Mouse (Mus musculus): Measurements from ENCODE around the gene Ccdc34. TPM values are rescaled to one million over a fixed set of nuclear protein-coding genes. Genes with fewer than 3 reads are reported as not detected.

Ccdc34 gene
- total RNA-seq, 1 experiment from 2014 or later: 55.0 TPM

DNA sequence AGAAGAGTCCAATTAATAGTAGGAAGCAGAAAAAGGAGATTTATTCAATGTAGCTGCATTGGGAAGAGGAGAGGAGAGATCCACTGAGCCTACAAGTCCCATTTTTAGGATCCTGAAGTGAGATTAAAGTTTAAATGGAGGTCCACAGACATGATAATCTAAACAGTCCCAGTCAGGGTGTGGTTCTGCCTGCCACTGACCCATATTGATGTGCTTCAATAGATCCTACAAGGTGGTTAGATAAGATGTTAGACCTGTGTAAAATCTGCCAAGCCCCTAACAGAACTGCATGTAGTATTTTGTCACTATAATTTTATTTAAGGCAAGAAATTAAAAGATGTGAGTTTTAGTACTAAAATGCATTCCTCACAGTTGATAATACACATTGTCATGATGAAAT lies 24.2 kb upstream of the Ccdc34 start:
- ATAC-seq (replicated peaks; ENCODE audit: low read depth, poor library complexity, severe bottlenecking): no peak

DNA sequence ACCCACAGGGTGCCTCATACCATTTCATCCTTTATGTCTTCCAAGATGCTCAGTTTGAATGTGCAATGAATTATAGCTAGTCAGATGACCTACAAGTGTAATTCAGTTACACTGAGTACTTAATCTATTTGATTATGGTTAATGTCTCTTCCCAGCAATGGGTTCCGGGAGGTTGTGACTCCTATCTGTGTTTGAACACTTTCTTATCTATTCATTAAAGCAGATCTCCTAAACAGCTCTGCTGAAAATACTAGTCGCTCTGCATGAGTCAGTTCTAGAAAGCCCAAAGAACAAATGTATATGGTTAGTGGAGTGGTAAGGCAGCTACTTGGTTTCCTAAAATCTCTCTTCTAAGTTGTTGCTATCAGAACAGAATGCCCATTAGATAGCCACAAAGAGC lies 22.6 kb upstream of the Ccdc34 start:
- ATAC-seq (replicated peaks; ENCODE audit: low read depth, poor library complexity, severe bottlenecking): no peak

DNA sequence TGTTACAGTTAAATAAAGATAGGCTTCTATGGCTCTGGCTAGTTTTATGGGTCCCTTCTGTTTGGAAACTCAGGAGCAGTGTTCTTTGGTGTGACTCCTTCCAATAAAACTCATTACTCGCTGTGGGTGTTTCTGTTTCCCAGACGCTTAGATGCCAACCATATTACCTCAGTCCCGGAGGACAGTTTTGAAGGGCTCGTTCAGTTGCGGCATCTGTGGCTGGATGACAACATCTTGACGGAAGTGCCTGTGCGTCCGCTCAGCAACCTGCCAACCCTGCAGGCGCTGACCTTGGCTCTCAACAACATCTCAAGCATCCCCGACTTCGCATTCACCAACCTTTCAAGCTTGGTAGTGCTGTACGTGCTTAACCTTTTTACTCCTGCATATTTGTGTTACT lies 21.2 kb upstream of the Ccdc34 start:
- peak; percentile 61 for ATAC-seq (replicated peaks; ENCODE audit: low read depth, poor library complexity, severe bottlenecking)

DNA sequence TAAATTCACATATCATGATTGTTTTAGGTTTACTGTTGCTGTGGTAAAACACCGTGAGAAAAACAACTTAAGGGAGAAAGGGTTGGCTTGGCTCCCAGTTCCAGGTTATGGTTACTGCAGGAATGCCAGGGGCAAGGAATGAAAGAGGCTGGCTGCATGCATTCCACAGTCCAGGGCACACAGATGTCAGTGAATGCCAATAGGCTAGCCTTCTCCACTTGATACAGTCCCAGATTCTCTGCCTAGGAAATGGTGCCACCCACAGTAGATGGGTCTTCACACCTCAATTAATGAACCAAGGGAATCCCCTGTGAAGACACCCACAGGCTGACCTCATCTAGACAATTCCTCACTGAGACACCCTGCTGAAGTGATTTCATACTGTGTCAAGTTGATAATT lies 12.9 kb upstream of the Ccdc34 start:
- ATAC-seq (replicated peaks; ENCODE audit: low read depth, poor library complexity, severe bottlenecking): no peak

DNA sequence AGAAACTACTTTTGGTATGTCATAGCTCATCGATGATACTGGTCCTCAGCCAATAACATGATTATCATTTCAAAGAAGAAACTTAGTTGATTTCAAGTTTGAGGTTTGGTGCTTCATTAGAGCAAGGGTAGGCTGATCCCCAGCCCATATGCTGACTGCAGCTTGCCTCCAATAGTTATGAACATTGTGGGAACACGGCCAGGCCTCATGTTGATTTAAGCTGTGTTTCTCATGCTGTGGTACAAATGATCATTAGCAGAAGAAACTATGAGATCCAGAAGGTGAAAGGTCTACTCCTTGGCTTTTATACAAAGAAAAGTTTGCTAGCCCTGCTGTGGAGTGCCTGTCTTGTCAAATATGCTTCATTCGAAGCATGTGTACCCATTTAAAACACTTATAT lies 12.5 kb upstream of the Ccdc34 start:
- ATAC-seq (replicated peaks; ENCODE audit: low read depth, poor library complexity, severe bottlenecking): no peak

DNA sequence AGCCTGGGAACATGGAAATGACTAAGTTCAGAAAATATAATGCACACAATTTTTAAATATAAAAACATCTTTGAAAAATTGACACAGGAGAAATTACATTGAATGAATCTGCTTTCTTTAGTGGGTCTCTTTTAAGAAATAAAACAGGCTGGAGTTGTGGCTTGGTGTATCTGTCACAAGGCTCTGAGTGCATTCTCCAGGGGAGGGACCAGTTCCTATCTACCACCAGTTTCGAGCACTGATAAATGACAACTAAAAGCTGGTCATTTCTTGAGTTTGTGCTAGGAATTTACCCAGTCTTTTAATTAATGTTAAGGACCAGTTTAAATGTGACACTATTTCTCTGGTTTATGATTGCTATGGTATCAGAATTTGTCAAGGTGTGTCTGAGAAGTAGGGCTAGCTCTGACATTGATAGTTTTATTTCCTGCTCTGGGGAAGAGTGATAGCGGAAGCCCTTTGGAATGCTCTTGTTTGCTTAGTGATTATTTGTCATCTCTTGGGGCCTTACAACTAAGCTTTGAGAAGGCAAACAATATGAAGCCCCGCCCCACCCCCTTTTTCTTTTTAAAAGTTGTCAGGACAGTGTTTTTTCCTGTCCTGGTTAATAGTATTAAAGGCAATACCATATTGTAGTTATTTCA lies 11.9 kb upstream of the Ccdc34 start:
- ATAC-seq (replicated peaks; ENCODE audit: low read depth, poor library complexity, severe bottlenecking): no peak

DNA sequence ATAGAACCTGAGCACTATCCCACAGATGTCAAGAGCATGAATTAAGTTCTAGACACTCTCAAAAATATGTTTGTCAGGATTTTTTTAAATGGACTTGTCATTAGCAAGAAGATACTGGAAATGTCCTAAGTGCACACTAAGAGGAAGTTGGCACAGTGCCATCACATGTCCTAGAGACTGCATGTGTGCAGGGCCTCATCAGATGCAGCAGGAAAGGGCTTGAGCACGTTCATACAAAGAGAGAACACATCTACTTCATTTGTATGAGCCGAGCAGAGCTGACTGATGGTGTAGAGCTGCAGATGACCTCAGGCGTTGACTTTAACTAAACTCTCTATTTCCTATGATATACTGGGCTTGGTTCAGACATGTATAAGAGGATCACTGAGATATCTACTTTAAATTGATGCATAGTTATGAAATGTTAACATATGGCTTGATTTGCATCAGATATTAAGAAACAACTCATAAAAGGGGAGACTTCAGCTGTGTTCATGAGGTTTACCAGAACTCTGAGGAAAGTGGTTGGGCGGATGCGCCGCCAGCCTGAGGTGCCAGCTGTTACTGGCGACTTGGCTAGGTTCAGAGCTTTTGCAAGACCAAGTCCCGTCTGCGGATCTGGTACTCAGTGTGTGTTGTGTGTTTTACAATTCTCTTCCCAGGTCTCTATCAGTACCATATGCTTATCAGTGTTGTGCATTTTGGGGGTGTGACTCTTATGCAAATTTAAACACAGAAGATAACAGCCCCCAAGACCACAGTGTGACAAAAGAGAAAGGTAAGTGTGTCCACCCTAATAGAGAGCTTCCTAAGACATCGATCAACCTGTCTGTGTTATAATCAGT lies 10.0 kb upstream of the Ccdc34 start:
- ATAC-seq (replicated peaks; ENCODE audit: low read depth, poor library complexity, severe bottlenecking): peak; percentile 66

DNA sequence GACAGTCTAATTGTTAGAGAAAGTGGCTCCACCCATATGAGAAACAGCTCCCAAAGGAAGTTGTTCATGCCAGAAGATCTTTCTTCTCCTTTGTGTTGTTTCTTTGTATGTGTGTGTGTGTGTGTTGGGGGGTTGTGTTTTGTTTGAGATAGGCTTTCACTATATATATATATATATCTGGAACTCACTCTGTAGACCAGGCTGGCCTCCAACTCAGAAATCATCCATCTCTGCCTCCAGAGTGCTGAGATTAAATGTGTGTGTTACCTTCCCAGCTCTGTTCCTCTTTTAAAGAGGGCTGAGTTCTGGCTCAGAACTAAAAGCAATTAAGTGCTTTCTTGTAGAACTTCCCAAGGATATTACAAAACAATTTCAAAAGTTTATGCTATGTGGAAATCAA lies 8.2 kb upstream of the Ccdc34 start:
- no peak for ATAC-seq (replicated peaks; ENCODE audit: low read depth, poor library complexity, severe bottlenecking)

DNA sequence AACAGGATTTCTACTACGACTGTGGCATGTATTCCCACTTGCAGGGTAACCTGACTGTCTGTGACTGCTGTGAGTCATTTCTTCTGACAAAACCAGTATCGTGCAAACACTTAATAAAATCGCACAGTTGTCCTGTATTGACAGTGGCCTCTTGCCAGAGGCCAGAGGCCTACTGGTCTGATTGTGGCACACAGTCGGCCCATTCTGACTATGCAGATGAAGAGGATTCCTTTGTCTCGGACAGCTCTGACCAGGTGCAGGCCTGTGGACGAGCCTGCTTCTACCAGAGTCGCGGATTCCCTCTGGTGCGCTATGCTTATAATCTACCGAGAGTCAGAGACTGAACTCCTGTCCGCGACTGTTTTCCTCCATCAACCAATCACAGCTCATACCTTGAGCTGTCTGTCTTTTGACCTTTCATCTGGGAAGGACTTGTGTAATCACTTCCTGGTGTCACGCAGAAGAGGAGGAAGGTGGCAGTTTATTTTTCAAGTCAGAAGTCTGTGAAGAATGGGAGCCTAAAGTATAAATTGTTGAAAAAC lies 5.4 kb upstream of the Ccdc34 start:
- ATAC-seq (replicated peaks; ENCODE audit: low read depth, poor library complexity, severe bottlenecking): no peak

DNA sequence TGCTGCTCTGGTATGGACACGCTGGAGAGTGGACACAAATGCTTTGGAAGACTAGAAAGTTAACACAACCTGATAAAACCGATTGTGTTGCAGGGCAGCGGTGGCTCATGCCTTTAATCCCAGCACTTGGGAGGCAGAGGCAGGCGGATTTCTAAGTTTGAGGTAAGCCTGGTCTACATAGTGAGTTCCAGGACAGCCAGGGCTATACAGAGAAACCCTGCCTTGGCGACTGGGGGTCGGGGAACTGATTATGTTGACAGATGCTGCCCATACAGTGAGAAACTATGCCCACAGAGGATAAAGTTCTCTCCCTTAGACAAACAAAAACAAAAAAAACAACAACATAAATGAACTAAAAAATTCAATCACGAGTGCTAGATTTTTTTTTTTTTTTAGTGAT lies 530 bp upstream of the Ccdc34 start:
- no peak for ATAC-seq (replicated peaks; ENCODE audit: low read depth, poor library complexity, severe bottlenecking)

DNA sequence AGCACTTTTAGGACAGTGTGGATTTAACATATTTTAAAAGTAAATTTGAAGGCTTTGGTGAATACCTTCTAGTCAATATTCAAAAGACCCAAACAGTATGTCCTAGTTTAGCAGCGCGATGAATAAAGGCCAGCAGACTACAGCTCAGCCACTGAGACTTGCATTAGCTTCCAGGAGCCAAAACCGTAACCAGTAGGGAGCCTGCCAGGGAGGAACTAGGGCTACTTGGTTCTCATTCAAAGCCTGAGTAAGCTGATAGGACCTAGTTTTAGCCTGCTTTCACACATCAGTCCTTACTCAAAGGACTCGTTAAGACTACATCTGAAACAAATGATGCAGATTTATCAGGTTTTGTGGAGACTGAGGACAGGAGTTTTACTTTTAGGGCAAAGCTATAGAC lies 2.0 kb downstream of the Ccdc34 start:
- ATAC-seq (replicated peaks; ENCODE audit: low read depth, poor library complexity, severe bottlenecking): no peak

DNA sequence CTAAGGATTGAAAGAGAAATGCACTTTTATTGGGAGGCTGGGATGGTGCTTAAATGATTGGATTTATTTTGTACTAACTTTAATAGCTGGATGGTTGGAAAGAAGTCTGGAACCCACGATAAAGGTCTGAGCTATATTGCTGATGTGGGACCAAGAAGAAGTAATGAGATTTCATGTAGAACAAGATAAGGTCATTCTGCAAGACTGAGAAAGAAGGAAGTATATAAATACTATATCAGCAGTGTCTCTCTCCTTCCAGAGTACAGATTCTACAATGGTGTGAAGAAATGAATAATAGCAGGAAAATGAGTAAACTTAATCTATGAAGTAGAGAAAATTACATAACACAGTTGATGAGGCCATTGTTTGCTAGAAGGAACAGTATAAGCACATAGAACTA lies 2.8 kb downstream of the Ccdc34 start:
- ATAC-seq (replicated peaks; ENCODE audit: low read depth, poor library complexity, severe bottlenecking): no peak

DNA sequence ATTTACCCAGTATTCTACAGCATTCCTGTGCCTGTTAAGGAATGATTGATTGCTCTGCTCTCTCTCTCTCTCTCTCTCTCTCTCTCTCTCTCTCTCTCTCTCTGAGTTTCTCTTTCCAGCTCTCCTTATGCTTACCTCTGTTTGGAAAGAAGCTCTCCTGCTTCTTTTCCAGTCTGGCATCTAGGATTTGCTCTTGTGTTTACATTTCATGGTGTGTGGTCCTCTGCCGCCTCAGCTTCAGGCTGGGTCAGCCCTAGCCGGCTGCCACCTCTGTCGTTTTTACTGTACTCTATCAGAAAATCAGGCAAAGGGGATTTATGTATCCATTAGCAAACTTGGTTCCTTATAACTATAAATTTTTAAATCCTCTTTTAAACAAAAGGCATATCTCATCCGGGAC lies 18.6 kb downstream of the Ccdc34 start:
- no peak for ATAC-seq (replicated peaks; ENCODE audit: low read depth, poor library complexity, severe bottlenecking)

DNA sequence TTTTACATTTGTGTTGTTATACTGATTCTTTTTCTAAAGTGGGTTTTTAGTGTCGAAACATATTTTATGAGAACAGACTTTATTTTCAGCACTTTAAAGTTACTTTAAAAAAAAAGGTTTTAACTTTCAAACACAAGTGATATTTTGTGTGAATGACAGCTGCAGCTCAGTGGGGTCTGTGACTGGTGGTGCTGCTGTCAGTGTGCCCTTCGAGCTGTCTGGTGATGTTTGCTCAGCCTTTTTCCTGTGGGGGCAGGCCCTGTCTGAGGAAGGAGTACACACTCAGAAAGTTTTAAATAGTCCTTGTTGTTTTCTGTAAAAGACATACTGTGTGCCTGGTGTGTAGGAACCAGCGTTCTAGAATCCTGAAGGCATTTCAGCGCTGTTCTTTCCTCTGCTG lies 19.0 kb downstream of the Ccdc34 start:
- ATAC-seq (replicated peaks; ENCODE audit: low read depth, poor library complexity, severe bottlenecking): no peak

DNA sequence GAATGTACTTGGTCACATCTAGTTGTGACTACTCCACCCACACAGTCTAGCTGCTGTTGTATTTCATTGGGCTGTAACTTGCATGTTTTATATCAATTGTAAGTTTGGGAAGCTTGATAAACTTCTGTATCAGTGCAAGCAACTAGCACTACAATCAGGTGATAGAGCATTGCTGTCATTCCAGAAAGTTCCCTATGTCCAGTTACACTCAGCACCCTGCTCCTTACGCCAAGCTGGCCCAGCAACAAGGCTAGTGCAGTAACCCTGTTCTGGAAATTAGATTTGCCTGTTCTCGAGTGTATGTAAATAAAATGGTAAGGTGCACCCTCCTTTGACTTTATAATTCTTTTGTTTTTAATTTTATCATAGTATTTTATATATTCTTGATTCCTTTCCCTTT lies 19.6 kb downstream of the Ccdc34 start:
- no peak for ATAC-seq (replicated peaks; ENCODE audit: low read depth, poor library complexity, severe bottlenecking)

DNA sequence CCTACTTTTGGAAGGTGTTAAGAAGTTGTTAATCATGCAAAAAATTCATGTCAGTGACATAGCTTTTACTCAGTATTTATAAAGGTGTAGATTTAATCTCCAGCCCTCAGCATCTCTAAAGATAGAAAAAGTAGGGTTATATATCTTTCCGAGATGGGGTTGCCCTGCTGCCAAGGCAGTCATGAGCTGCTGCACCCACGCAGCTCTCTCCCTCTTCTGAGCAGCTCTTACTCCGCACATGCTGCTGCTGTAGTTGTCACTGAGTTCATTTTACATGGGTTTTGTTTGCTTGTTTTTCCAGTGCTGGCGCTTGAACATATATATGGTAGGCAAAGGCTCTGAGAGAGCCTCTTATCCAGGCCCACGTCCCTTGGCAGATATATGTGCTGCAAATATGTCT lies 20.7 kb downstream of the Ccdc34 start:
- no peak for ATAC-seq (replicated peaks; ENCODE audit: low read depth, poor library complexity, severe bottlenecking)

DNA sequence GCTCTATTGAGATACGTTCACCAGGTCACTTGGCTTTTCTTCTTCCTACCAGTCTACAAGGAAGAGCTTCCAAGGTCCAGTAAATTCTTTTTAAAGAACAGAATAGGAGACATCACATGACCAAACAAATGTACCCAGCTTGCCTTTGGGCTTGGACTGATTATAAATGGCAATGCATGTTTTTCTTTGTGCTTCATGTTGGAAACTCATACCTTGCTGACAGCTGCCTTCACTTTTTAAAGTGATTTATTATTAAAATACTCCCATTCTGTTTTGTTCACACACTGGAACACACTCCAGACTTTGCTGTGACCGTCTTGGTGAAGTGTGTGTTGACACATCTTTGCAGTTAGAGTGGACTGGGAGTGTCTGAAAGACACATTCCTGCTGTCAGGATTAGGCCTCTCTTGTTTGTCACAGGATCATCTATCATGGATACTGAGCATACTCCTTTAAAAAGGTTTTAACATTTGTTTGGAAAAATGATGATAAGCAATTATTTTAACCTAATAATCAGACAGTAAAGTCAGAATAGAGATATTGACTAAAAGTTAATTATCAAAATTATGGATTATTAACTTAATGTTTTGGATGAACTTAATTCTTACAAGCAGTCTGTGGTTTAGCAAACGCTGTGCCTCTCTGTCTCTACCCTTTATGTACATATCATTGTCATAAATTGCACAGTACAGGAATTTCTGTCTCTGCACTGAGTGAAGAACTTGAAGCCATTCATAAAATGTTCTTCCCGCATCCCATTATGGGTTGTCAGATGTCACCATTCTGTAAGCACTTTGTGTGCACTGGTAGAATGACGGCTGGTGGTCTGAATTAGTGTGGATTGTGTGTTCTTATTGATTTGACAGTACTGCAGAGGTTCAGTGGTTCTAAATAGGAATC lies 25.5 kb downstream of the Ccdc34 start:
- ATAC-seq (replicated peaks; ENCODE audit: low read depth, poor library complexity, severe bottlenecking): no peak

DNA sequence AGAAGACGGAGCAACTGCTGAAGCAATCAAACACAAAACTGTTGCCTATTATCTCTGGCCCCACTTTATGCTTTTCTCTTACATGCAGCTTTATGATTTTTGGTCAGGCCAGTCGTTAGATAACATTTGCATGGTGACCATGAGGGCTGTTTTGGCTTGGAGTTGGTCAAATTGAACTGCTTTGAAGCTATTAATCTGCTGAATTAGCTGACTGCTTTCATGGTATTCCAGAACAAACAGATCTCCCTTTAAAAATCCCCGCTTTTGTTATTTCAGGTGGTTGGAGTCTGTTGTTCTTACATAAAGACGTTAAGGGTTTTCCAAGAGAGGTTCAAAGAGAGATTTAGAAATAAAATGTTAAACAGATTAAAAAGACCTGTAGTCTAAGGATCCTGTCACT lies 40.8 kb downstream of the Ccdc34 start:
- ATAC-seq (replicated peaks; ENCODE audit: low read depth, poor library complexity, severe bottlenecking): no peak

DNA sequence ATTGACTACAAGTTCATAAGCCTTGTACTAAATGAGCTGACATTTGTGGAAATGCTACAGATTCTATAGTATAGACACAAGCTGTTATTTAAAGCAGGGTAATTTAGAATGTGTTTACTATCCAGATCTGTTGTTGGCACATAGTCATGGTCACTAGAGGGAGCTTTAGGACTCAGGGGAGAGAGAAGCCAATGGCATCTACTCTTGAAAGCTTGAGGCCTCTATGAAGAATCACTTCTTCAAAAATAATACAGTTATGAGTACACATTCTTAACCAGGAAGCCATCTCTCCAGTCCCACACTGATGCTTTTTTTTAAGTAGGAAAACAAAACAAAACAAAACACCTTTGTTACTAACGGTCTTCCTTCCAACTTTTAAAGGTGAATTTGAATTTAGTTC lies 45.5 kb downstream of the Ccdc34 start:
- no peak for ATAC-seq (replicated peaks; ENCODE audit: low read depth, poor library complexity, severe bottlenecking)

DNA sequence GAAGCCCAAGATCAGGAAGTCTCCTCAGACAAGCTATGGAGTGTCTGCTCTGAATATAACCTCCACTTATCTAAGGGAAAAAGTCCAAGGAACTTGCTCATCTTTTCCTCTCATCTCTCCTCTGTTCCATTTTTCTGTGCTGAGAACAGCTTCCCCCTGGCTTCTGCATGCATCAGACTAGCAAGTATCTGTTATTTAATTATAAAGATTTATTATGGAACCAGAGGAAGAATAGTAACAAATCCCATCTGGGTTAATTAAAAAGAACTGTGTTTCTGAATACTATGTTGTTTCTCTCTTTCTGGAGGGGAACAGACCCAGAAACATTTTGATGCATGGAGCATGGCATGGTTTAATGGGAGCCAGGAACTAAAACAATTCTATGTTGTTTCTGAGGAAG lies 51.3 kb downstream of the Ccdc34 start:
- no peak for ATAC-seq (replicated peaks; ENCODE audit: low read depth, poor library complexity, severe bottlenecking)

DNA sequence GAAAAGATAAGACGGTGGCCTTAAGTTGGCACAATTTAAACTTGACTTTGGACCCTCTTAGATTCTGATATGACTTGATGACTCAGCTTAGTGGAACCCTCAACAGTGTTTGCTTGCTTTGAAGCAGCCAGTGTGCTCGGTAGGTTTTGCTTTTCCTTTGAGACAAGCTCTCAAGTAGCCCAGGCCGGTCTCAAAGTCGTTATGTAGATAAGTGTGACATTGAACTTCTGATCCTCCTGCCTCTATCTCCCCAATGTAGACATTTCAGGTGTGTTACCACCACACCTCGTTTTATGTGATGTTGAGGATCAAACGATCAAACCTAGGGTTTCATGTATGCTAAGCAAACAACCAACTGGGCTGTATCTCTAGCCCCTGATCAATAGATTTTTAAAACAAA lies 55.4 kb downstream of the Ccdc34 start:
- ATAC-seq (replicated peaks; ENCODE audit: low read depth, poor library complexity, severe bottlenecking): no peak

Measured in common myeloid progenitor, adult 5-6 weeks (primary cell).